Mouse (Mus musculus) cerebellum, postnatal 10 days (tissue): ENCODE measurements around the gene Tmem17.
A peak's percentile ranks its signal among the peaks of the same experiment; 100 is the strongest.

Source experiments
- DNase-seq, 2 experiments: peaks; one replicate each; pipeline ENCODE4 v3.0.0; 2021; ENCODE audit warnings: mixed read lengths in 2 of 2

Tmem17 gene

DNA sequence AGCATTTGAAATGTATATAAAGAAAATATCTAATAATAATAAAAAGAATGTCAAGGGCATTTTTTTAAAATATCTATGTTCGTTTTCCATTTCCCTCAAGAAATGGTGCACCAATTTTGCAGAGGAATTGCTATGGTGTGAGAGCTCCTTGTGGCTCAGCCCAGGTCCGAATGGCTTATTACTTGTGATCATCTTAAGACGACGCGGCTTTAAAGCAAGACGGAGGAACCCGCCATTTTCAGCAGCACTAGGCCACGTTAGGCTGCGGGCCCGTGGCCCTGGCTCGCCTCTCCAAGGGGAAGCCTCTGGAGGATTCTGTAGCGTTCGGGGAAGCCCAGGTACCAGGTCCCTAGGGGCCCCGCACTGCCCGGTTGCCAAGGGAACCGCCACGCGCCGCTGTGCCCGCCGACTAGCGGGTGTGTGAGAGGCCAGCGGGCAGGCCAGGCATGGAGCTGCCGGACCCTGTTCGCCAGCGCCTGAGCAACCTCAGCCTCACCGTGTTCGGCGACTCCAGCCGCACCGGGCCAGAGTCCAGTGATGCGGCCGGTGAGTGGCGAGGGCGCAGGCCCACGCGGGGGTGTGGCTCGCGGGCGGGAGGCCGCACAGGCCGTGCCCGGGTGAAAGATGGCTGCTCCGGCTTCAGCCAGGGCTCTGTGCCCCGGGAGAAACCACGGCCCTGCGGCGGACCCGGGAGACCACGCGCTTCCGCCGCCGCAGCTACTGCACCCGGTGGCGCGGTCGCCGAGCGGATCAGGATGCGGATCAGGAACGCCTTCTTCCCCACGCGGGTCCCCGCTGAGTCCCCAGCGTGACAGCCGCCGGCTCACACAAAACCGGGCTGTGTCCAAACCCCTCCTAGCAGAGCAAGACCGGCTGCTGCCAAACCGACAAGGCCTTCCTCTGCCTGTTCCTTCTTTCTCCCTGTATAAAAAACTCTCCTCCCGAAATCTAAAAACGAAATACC, at the start of gene Tmem17:
Tmem17 (plus strand) TSS at position 51 of the 964 bp plus-strand sequence.
- peak; percentile 95 to 96 for DNase-seq

GRCm38 (mm10) chr11:22479836-22480619, 31.9 kb upstream of the Tmem17 start:
- DNase-seq: no peak

DNA sequence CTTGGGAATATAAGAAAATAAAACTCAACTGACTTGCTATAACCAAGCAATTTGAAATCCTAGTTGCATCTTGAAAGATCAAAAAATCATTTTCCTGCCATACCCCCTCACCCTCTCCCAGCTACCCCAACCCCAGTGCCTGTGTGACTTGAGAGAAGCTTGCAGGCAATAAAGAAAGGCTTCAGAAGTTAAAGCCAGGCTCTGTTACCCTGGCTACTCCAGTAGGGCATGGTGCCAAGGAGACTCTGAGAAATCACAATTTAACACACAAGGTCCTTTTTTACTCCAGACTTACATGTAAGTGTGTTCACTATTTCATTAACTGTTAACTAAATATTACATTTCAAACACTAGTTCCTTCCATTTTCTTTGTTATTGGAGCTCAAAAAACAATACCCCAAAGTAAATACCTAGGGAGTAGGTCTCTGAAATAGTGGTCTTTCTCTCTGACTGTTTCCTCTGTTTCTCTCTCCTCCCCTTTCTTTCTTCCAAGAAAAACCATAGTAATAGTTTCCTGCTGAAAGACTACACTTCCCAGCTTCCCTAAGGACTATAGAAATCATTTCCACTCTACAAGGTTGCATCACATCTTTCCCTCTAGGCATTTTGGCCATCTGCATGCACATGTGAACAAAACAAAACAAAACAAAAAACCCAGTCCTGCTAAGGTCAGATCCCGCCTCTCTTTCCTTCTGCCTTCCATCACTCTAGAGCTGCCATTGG, 30.1 kb upstream of the Tmem17 start:
- DNase-seq: peak; percentile 28 to 37

DNA sequence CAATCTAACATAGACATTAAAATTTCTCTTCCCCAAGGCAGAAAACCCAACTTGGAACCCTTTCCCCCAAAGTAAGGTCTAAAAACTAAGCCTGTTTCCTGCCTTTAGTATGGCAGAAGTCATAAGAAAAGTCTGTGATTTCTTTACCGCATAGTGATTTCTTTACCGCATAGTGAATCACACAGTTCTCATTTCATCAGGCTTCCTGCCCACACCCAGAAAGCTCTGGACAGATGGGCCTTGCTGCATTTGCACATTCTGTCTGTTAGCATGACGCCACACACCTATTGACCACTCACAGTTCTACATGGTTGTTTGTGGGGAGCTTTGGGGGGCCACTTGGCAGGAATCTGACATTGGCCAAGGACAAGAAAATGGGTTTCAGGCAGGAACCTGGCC, 29.5 kb upstream of the Tmem17 start:
- DNase-seq: peak; percentile 5 to 10

DNA sequence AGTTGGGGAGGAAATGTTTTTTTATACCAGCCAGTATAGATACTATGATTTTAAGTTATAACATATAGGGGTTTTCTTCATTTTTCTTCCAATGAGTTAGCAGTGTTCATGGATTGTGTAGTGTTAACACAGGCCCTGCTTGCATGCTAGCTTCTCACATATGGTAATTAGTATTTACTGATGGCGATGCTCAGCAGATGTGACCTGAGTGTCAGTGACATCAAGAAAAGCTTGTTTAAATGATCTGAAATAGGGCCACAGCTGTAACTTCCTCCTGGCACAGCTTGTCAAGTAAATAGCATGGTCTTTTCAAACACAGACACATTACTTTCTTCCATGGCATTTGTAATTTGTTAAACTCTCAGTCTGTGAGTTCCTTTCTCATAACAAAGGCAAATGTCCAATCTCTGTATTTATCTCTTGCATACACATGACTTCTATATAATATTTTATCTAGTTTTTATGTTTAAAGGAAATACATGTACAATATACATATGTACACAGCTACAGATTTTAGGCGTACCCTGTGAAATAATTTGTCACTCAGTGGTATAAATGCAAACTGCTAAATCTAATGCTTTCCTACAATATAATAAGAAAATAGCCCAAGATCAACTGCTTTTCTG, 18.1 kb upstream of the Tmem17 start:
- DNase-seq: no peak

- DNase-seq: no peak
Measured at GRCm38 (mm10) chr11:22494941-22495340, 16.9 kb upstream of the Tmem17 start.

DNA sequence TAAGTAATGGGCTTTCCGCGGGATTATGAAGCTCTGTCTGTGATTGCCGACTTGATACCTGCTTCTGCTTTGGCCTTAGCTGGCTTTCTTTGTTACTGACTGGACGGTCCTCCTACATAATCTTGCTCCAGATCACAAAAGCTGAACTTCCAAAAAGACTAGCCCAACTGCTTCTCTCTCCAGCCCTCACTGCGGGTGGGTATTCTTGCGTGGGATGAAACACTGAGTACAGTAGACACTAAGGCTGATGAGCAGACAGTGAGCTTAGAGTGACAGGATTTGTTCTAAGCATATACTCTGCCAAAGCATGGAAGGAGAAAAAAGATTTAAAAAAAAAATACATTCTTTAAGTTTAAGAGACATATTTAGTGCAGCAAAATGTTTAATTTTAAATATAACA, 12.5 kb upstream of the Tmem17 start:
- DNase-seq: peak; percentile 15 to 21

DNA sequence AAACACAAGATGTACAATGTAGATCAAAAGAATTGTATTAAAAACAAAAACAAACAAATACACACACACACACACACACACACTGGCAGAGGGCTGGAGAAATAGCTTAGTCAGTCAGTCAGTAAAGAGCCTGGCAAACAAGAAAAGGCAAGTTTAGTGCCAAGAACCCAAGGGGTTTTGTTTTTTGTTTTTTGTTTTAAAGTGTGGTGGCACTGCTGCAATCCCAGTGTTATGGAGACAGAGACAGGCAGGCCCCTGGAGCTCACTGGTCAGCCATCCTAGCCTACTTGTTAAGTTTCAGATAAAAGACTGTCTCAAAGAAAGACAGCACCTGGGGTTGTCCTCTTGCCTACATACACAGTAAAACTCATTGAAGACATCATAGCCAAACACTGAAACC, 12.0 kb upstream of the Tmem17 start:
- no peak for DNase-seq

GRCm38 (mm10) chr11:22500771-22501566, 10.9 kb upstream of the Tmem17 start:
- no peak for DNase-seq

- peak; percentile 12 to 26 for DNase-seq
Measured at GRCm38 (mm10) chr11:22513075-22513474, 1.2 kb downstream of the Tmem17 start.

DNA sequence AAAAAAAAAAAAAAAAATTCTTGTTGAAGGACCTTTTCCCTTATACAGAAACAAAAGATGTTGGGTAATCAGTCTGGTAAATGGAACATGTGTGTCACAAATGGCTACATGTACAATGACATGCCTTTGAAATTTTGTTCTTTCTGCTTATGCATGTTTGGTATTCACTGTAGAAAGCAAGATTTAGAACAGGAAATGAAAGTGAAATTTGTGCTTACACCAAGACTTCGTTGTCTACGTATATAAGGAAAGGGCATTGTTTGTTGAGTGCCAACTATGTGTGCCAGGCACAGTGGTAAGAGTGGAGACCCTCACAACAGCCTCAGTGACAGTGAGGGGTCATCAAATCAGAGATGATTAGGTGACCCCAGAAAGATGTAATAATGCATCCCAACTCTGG, 3.2 kb downstream of the Tmem17 start:
- no peak for DNase-seq

GRCm38 (mm10) chr11:22518445-22518844, 6.6 kb downstream of the Tmem17 start:
- no peak for DNase-seq

GRCm38 (mm10) chr11:22520251-22520650, 8.4 kb downstream of the Tmem17 start:
- DNase-seq: no peak

GRCm38 (mm10) chr11:22524606-22525005, 12.7 kb downstream of the Tmem17 start:
- DNase-seq: no peak

GRCm38 (mm10) chr11:22540600-22540999, 28.7 kb downstream of the Tmem17 start:
- DNase-seq: no peak

DNA sequence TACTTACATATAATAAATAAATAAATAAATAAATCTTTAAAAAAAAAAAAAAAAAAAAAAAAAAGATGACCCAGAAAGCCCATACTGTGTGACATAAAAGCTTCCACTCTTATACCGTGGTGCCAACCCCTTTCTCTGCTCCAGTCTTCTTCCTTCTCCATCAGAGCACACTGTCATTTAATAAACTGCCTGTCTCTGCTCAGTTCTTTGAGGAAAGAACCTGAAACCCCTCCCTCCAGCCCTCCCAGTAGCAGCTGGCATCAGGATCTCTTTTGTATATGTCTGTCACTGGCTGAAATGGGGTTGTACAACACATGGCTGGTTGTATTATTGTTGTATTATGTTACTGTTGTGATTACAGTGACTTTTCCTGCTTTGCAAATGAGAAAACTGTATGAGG, 48.2 kb downstream of the Tmem17 start:
- DNase-seq: peak in 1 of 2 experiments; percentile 9

DNA sequence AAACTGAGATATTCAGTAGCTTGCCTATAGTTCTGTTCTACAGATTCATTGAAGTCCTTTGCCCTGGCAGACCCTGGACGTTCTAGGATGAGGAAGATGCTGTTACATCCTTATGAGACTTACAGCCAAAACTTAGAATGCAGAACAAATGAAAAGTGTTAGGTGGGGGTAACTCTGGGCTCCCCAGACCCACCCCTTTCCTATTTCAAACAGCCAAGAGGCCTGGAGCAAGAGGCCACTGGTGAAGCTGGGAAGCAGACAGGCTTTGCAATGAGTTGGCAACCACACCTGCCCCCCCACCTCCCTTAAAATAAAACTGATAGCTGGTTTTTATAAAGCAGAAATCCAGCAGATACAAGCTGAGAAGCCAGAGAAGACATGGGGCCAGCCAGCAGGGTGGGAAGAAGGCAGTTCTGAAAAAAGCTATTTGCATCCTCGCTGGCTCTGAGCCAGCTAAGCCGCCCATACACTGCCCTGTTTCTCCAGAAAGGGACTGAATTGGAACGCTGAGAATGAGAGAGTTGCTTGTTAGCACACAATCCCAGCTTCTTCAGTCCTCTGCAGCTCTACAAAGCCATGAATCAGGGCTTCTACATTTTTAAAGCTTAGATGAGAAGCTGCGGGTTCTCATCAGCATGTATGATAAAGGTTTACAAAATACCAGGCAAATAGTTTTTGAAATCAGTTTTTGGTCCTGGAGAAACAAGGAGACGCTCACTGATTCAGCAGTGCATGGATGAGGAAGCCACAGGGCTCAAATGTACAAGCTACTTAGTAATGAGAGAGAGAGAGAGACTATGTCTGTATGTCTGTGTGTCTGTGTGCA, 48.8 kb downstream of the Tmem17 start:
- peak; percentile 75 to 83 for DNase-seq

DNA sequence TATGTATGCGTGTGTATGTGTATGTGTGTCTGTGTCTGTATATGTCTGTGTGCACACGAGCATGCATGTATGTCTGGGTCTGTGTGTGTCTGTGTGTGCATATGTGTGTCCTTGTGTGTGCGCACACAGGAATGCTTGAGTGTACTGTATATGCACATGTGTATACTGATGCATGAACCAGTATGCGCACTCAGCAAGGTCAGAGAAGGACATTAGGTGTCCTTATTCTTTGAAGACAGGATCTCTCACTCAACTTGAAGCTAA, 49.4 kb downstream of the Tmem17 start:
- no peak for DNase-seq

DNA sequence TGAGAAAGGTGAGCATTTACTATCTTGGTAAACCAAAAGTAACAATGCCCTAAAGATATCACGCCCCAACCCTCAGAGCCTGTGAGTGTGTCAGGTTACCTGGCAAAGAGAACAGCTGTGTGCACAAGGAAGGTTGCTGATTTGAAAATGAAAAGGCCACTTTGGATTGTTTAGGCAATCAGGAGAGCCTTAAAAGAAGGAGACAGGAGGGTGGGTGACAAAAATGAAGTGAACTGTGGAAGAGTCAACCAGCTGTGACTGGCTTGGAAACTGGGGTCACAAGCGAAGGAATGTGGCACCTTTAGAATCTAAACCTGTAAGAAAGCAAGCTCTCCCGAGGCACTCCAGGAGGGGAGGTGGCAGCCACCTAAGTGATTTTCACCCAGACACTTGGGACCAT, 51.8 kb downstream of the Tmem17 start:
- DNase-seq: no peak

- DNase-seq: peak; percentile 81 to 86
Measured at GRCm38 (mm10) chr11:22564676-22565075, 52.8 kb downstream of the Tmem17 start.
